Mouse (Mus musculus) lung, postnatal 0 days (tissue): ENCODE measurements around the gene Fermt1.

ENCODE experiments used
- CTCF ChIP-seq: IDR thresholded peaks from 2 replicates; pipeline ENCODE4 v1.5.1; 2016; ENCODE audit warnings: antibody characterized with exemption, mild to moderate bottlenecking
- EP300 ChIP-seq: IDR thresholded peaks from 2 replicates; pipeline ENCODE4 v1.6.1; 2016; ENCODE audit warnings: antibody characterized with exemption, mild to moderate bottlenecking, control low read depth

- TF ChIP-seq CTCF (no peak), EP300 (no peak)
Observed at GRCm38 (mm10) chr2:132992659-132993531, 47.2 kb upstream of the Fermt1 start.
